Mouse (Mus musculus) midbrain, embryonic 16.5 days (tissue): ENCODE data around the gene Rnf215. TPM values are rescaled to one million over a fixed set of nuclear protein-coding genes. Genes with fewer than 3 reads are reported as not detected.

Experiments
- ATAC-seq: fragments of 200-750 bp; cut with Nextera tagmentation; 2 replicates; pipeline ENCODE4 v1.8.0; 2017; ENCODE audit warnings: moderate TSS enrichment
- H3K27ac ChIP-seq: fragments of 300-500 bp; sonication (generic); 2 replicates; pipeline ENCODE4 v1.5.1; 2014; ENCODE audit warnings: mild to moderate bottlenecking, low read length, mixed read lengths
- H3K27me3 ChIP-seq: fragments of 300-500 bp; sonication (generic); 2 replicates; pipeline ENCODE4 v1.6.1; 2014; ENCODE audit warnings: low read depth, low read length, mixed read lengths; ENCODE audit not compliant: control insufficient read depth, insufficient read depth
- H3K36me3 ChIP-seq: fragments of 300-500 bp; sonication (generic); 2 replicates; pipeline ENCODE4 v1.6.1; 2014; ENCODE audit warnings: mild to moderate bottlenecking, low read length, moderate library complexity, mixed read lengths; ENCODE audit not compliant: control insufficient read depth, insufficient read depth
- H3K4me1 ChIP-seq: fragments of 300-500 bp; sonication (generic); 2 replicates; pipeline ENCODE4 v1.6.1; 2014; ENCODE audit warnings: mild to moderate bottlenecking, low read length, mixed read lengths; ENCODE audit not compliant: control insufficient read depth, insufficient read depth
- H3K4me2 ChIP-seq: fragments of 300-500 bp; sonication (generic); 2 replicates; pipeline ENCODE4 v1.6.1; 2014; ENCODE audit warnings: mild to moderate bottlenecking, low read length, mixed read lengths
- H3K4me3 ChIP-seq: fragments of 300-500 bp; sonication (generic); 2 replicates; pipeline ENCODE4 v1.5.1; 2014; ENCODE audit warnings: low read depth, mild to moderate bottlenecking, low read length, moderate library complexity, mixed read lengths
- H3K9ac ChIP-seq: fragments of 300-500 bp; sonication (generic); 2 replicates; pipeline ENCODE4 v1.6.1; 2014; ENCODE audit warnings: low read depth, low read length, mixed read lengths
- H3K9me3 ChIP-seq: fragments of 300-500 bp; sonication (generic); replicated peaks from 2 replicates; pipeline ENCODE4 v1.6.1; 2014; ENCODE audit warnings: mild to moderate bottlenecking, low read length, mixed read lengths; ENCODE audit not compliant: control insufficient read depth, poor library complexity, severe bottlenecking
- WGBS: fragments of 180-500 bp; shearing (Covaris S2); extraction: QIAGEN DNeasy Blood & Tissue Kit; methylation state at CpG from one replicate; pipeline ENCODE4 v1.1.7; 2014; 5-methylcytosine and 5-hydroxymethylcytosine counted together
- microRNA-seq: library from miRNA; unstranded; fragments of <30 nt; microRNA quantifications from one replicate; pipeline ENCODE4, GENCODE M21; 2017
- polyA plus RNA-seq: library from polyadenylated mRNA; unstranded; fragments of >200 nt; fragmentation: Nextera tagmentation; extraction: Ambion mirVana; gene quantifications from 2 replicates; pipeline ENCODE4 v1.2.1, GENCODE M21; 2015

Rnf215 gene
- polyA plus RNA-seq, 1 experiment from 2014 or later, result 53.6 TPM

- Histone ChIP-seq H3K27me3 (no peaks in the 10 kb centered on the region), H3K36me3 (no peaks in the 10 kb centered on the region; the same call in 1 of the 2 replicates), H3K27ac (no peak overlapping the region), H3K4me2 (peak overlapping the region; percentile 96), H3K9me3 (no peaks in the 10 kb centered on the region), H3K4me1 (peaks cover 13% of the 10 kb centered on the region), H3K4me3 (peak overlapping the region; percentile 86), H3K9ac (peak overlapping the region; percentile 97)
- 10% methylated on average over 9 of the region's 9 CpGs for WGBS
- 0 out of 2 replicates have a peak, but pooled peaks have one; percentile 1 for ATAC-seq
Measured at GRCm38 (mm10) chr11:4187318-4187700, 52.3 kb downstream of the Rnf215 start.

GRCm38 (mm10) chr11:4189182-4189581, 54.2 kb downstream of the Rnf215 start:
- Histone ChIP-seq H3K27me3 (no peaks in the 10 kb centered on the region), H3K27ac (no peak overlapping the region), H3K36me3 (no peaks in the 10 kb centered on the region), H3K4me3 (no peak overlapping the region), H3K9ac (no peak overlapping the region), H3K9me3 (no peaks in the 10 kb centered on the region), H3K4me2 (no peak overlapping the region), H3K4me1 (peaks cover 17% of the 10 kb centered on the region)
- WGBS, result 90% methylated on average over 6 of the region's 6 CpGs
- ATAC-seq, result no peak

- H3K9ac ChIP-seq, result no peak overlapping the region
Measured at GRCm38 (mm10) chr11:4190677-4191076, 55.7 kb downstream of the Rnf215 start.

More at GRCm38 (mm10) chr11:4190677-4191076, 55.7 kb downstream of the Rnf215 start:
- Histone ChIP-seq H3K9me3 (no peaks in the 10 kb centered on the region), H3K36me3 (no peaks in the 10 kb centered on the region), H3K4me1 (peaks cover 17% of the 10 kb centered on the region), H3K27me3 (no peaks in the 10 kb centered on the region), H3K4me3 (no peak overlapping the region), H3K4me2 (no peak overlapping the region), H3K27ac (no peak overlapping the region)
- ATAC-seq, result no peak
- WGBS, result 81% methylated on average over 3 of the region's 3 CpGs

Small RNA genes within 50 kb of the gene (microRNA-seq; reads per million reads assigned to microRNA genes)
- 6.4 reads per million, percentile 27 among the genes with 10 or more reads in this experiment for gene Mir3060

Other genes starting within 250 kb of the Rnf215 start
- 0.80 and 0.87 TPM in 2 replicates for gene 4921536K21Rik, start 240.1 kb upstream of the Rnf215 start, polyA plus RNA-seq
- gene Dusp18, start 240.0 kb upstream of the Rnf215 start, polyA plus RNA-seq, result 43.5 and 48.4 TPM in 2 replicates
- 17.4 and 20.7 TPM in 2 replicates for gene Slc35e4, start 220.5 kb upstream of the Rnf215 start, polyA plus RNA-seq
- 19.5 and 20.8 TPM in 2 replicates for gene Tcn2, start 203.0 kb upstream of the Rnf215 start, polyA plus RNA-seq
- gene Pes1, start 171.2 kb upstream of the Rnf215 start, polyA plus RNA-seq, result 59.1 and 61.5 TPM in 2 replicates
- 0.25 TPM in 1 of 2 replicates, not detected in the other for gene 4930556J24Rik, start 158.4 kb upstream of the Rnf215 start, polyA plus RNA-seq
- 7.3 and 8.2 TPM in 2 replicates for gene Gal3st1, start 151.6 kb upstream of the Rnf215 start, polyA plus RNA-seq
- gene Sec14l4, start 103.7 kb upstream of the Rnf215 start, polyA plus RNA-seq, result not detected in 2 replicates
- 2.6 and 2.8 TPM in 2 replicates for gene Sec14l3, start 70.4 kb upstream of the Rnf215 start, polyA plus RNA-seq
- gene Mtfp1, start 39.8 kb upstream of the Rnf215 start, polyA plus RNA-seq, result 12.8 and 14.4 TPM in 2 replicates
- gene Sec14l2, start 11.8 kb upstream of the Rnf215 start, polyA plus RNA-seq, result 4.2 and 4.8 TPM in 2 replicates
- gene Ccdc157, start 25.1 kb downstream of the Rnf215 start, polyA plus RNA-seq, result 9.1 and 10.9 TPM in 2 replicates
- gene Sf3a1, start 25.1 kb downstream of the Rnf215 start, polyA plus RNA-seq, result 53.8 and 54.0 TPM in 2 replicates
- 33.6 and 34.8 TPM in 2 replicates for gene Tbc1d10a, start 51.6 kb downstream of the Rnf215 start, polyA plus RNA-seq
- 2.9 and 4.2 TPM in 2 replicates for gene Castor1, start 83.0 kb downstream of the Rnf215 start, polyA plus RNA-seq
- 0.08 and 0.19 TPM in 2 replicates for gene Osm, start 101.2 kb downstream of the Rnf215 start, polyA plus RNA-seq
- 0.06 TPM in 1 of 2 replicates, not detected in the other for gene Lif, start 122.4 kb downstream of the Rnf215 start, polyA plus RNA-seq